Mouse (Mus musculus) hindbrain, embryonic 11.5 days (tissue): ENCODE data around the gene Pde9a. TPM values are rescaled to one million over a fixed set of nuclear protein-coding genes. Genes with fewer than 3 reads are reported as not detected.

Source experiments
- ATAC-seq: fragments of 200-750 bp; cut with Nextera tagmentation; 2 replicates; pipeline ENCODE4 v1.8.0; 2017; ENCODE audit warnings: mild to moderate bottlenecking, moderate TSS enrichment, moderate library complexity; ENCODE audit not compliant: low FRiP score
- DNase-seq: peaks from one replicate; pipeline ENCODE4 v3.0.0-alpha.2; 2015; ENCODE audit warnings: low spot score
- H3K27ac ChIP-seq: fragments of 300-500 bp; sonication (generic); 2 replicates; pipeline ENCODE4 v1.5.1; 2014; ENCODE audit warnings: mild to moderate bottlenecking, low read depth, low read length
- H3K27me3 ChIP-seq: fragments of 300-500 bp; sonication (generic); 2 replicates; pipeline ENCODE4 v1.6.1; 2014; ENCODE audit warnings: mild to moderate bottlenecking, low read length, moderate library complexity, mixed read lengths; ENCODE audit not compliant: control insufficient read depth, insufficient read depth
- H3K36me3 ChIP-seq: fragments of 300-500 bp; sonication (generic); 2 replicates; pipeline ENCODE4 v1.6.1; 2014; ENCODE audit warnings: mild to moderate bottlenecking, low read length, moderate library complexity, mixed read lengths; ENCODE audit not compliant: control insufficient read depth, insufficient read depth
- H3K4me1 ChIP-seq: fragments of 300-500 bp; sonication (generic); replicated peaks from 2 replicates; pipeline ENCODE4 v1.6.1; 2014; ENCODE audit warnings: low read length, mixed read lengths; ENCODE audit not compliant: control insufficient read depth, insufficient read depth
- H3K4me2 ChIP-seq: fragments of 300-500 bp; sonication (generic); replicated peaks from 2 replicates; pipeline ENCODE4 v1.6.1; 2014; ENCODE audit warnings: mild to moderate bottlenecking, low read depth, low read length
- H3K4me3 ChIP-seq: fragments of 300-500 bp; sonication (generic); 2 replicates; pipeline ENCODE4 v1.5.1; 2014; ENCODE audit warnings: low read depth, low read length
- H3K9ac ChIP-seq: fragments of 300-500 bp; sonication (generic); 2 replicates; pipeline ENCODE4 v1.6.1; 2014; ENCODE audit warnings: low read depth, low read length
- H3K9me3 ChIP-seq: fragments of 300-500 bp; sonication (generic); 2 replicates; pipeline ENCODE4 v1.6.1; 2016; ENCODE audit warnings: low read length; ENCODE audit not compliant: control insufficient read depth
- WGBS: fragments of 180-500 bp; shearing (Covaris S2); extraction: QIAGEN DNeasy Blood & Tissue Kit; methylation state at CpG from one replicate; pipeline ENCODE4 v1.1.7; 2014; 5-methylcytosine and 5-hydroxymethylcytosine counted together
- polyA plus RNA-seq: library from polyadenylated mRNA; unstranded; fragments of >200 nt; fragmentation: Nextera tagmentation; extraction: Ambion mirVana; gene quantifications from 2 replicates; pipeline ENCODE4 v1.2.1, GENCODE M21; 2014

Pde9a gene
- polyA plus RNA-seq, 1 experiment from 2014 or later: 27.9 TPM

DNA sequence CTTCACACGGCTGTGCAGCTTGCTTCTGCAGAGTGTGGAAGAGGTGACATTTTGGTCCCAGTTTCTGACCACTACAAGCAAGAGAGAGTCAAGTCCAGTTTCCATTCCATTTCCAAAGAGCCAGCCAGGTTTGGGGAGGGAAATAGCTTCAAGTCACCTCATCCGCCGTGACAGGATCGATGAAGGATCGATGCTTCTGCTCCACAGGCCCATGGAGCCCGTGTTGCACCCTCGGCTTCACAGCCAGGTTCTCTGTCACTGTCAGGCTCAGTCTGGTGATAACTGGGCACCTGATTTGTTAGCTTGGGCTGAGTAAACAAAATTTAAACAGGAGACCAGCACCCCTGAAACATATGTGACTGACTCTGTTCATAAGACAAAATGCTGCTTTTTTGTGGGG lies 58.2 kb downstream of the Pde9a start:
- Histone ChIP-seq H3K27ac (no peak overlapping the region), H3K9ac (no peak overlapping the region), H3K27me3 (no peaks in the 10 kb centered on the region), H3K4me1 (no peaks in the 10 kb centered on the region), H3K9me3 (no peaks in the 10 kb centered on the region), H3K4me2 (no peak overlapping the region), H3K4me3 (no peak overlapping the region), H3K36me3 (no peaks in the 10 kb centered on the region)
- DNase-seq (no peak), ATAC-seq (no peak)
- WGBS: 70% methylated on average over 7 of the region's 7 CpGs

DNA sequence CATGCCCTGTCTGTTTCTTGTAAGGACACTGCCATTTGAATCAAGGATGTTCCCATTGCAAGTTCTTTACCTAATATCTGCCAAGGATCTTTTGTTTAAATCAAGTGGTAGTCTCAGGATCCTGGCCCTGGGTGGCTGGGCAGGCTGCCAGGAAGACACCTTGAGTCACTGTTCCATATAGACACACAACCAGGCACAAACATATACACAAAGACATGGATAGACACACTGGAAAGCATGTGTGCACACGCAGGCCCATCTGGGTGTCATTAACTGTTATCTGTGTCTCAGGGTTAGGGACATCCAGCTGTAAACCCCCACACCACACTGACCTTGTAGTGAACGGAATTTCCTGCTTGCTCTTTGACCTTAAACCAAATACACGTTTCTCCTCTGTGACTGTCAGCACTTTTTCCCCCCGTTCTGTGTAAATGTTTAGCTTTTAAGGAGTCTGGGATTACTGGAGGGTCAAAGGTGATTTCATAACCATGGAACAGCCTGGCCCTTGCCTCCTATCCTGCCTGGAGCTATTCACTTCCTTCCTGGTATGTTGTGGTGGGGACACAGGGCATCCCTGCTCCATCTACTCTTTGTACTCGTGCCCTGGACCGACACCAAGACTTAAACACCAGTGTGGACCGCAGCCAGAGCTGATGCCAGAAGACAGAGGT lies 59.2 kb downstream of the Pde9a start:
- Histone ChIP-seq H3K9me3 (no peaks in the 10 kb centered on the region), H3K9ac (no peak overlapping the region), H3K4me3 (no peak overlapping the region), H3K4me1 (no peaks in the 10 kb centered on the region), H3K36me3 (no peaks in the 10 kb centered on the region), H3K27ac (no peak overlapping the region), H3K27me3 (no peaks in the 10 kb centered on the region), H3K4me2 (no peak overlapping the region)
- WGBS: 57% methylated on average over 7 of the region's 7 CpGs
- no peak for DNase-seq
- no peak for ATAC-seq

DNA sequence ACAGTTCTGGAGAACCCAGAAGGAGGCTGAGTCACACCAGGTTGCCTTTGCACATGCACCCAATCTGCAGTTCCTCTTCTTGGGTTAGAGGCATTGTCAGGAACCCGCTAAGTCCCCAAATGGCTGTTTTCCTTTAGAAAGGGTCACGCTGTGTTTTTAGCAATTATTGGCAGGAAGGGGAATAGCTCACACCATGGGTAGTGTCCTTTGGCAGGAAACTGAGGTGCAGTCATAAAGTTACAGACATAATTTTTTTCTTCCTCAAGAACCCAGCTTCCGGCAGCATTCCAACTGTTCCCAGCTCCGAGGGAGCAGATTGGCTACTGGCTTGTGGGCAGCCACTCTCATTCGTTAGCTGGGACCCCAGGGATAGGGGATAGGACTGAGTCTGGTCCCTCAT lies 61.8 kb downstream of the Pde9a start:
- H3K36me3 ChIP-seq: no peaks in the 10 kb centered on the region
- ATAC-seq: no peak
- H3K9ac ChIP-seq: no peak overlapping the region
- H3K4me3 ChIP-seq: no peak overlapping the region
- WGBS: 87% methylated on average over 5 of the region's 5 CpGs
- H3K9me3 ChIP-seq: no peaks in the 10 kb centered on the region
- no peak overlapping the region for H3K27ac ChIP-seq
- no peak overlapping the region for H3K4me2 ChIP-seq
- peaks cover 2% of the 10 kb centered on the region; the same call in 1 of the 2 replicates for H3K4me1 ChIP-seq
- H3K27me3 ChIP-seq: no peaks in the 10 kb centered on the region
- no peak for DNase-seq

DNA sequence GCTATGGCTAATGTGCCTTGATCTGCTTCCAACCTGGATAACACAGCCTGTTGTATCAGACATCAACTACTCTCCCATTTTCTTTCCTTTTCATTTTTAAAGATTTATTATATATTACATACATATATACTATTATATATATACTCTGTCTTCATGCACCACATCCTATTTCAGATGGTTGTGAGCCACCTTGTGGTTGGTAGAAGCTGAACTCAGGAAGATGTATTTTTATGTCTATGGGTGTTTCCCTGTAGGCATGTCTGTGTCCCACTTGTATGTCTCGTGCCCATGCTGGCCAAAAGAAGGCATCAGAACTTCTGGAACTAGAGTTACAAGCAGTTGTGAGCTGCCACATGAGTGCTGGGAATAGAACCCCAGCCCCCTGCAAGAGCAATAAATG lies 62.5 kb downstream of the Pde9a start:
- H3K4me3 ChIP-seq: no peak overlapping the region
- no peaks in the 10 kb centered on the region for H3K36me3 ChIP-seq
- no peak overlapping the region for H3K27ac ChIP-seq
- ATAC-seq (no peak), DNase-seq (no peak)
- no peak overlapping the region for H3K4me2 ChIP-seq
- H3K9ac ChIP-seq: no peak overlapping the region
- H3K4me1 ChIP-seq: peaks cover 2% of the 10 kb centered on the region; the same call in 1 of the 2 replicates
- WGBS: 66% methylated on average over 1 of the region's 1 CpGs
- no peaks in the 10 kb centered on the region for H3K9me3 ChIP-seq
- H3K27me3 ChIP-seq: no peaks in the 10 kb centered on the region

DNA sequence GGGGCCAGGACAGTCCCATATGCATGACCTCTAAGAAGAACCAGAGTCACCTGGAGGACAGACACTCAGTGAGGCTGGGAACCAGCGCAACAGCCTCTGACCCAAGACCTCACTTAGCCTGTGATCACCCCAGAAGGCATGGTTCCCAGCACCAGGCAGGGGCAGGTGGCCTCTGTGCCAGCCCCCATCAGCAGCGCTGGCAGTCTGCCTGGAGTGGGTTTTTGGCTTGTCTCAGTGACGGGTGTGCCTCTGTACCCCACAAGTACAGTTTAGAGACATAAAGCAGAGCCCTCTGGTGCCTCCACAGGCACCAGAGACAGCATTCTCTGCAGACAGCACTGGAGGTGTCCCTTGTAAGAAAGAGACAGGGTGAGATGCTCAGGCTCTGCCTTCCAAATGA lies 64.2 kb downstream of the Pde9a start:
- Histone ChIP-seq H3K4me1 (peaks cover 2% of the 10 kb centered on the region; the same call in 1 of the 2 replicates), H3K9me3 (no peaks in the 10 kb centered on the region), H3K36me3 (no peaks in the 10 kb centered on the region), H3K27ac (no peak overlapping the region), H3K27me3 (no peaks in the 10 kb centered on the region), H3K4me3 (no peak overlapping the region), H3K9ac (no peak overlapping the region), H3K4me2 (no peak overlapping the region)
- ATAC-seq (no peak), DNase-seq (no peak)
- 80% methylated on average over 3 of the region's 3 CpGs for WGBS

DNA sequence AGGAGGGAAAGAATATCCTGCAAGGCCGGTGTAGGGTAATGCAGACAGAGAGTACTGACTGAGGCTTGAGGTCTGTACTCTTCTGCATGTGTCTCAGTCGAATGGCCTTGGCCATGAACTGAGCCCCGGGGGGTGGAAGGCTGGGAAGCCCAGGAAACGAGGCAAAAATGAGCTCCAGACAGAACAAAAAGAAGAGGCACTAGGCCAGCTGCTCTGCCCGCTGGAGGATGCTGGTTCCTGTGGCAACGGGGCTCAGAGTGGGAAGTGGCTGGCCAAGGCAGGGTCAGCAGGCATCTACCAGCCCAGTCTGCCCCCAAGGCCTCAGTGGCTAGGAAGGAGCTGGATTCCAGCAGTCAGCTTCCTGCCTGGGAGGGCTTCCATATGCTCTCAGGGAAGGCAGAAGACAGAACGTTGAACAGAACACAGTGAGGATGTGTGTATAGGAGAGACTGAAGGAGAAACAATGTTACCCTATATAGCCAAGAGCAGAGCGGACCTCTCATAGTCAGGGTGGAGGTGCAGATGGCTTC lies 65.2 kb downstream of the Pde9a start:
- Histone ChIP-seq H3K27ac (0 out of 2 replicates have a peak overlapping the region, but pooled peaks have one; percentile 42), H3K4me2 (no peak overlapping the region), H3K4me3 (no peak overlapping the region), H3K27me3 (no peaks in the 10 kb centered on the region), H3K9ac (no peak overlapping the region), H3K4me1 (peaks cover 2% of the 10 kb centered on the region; the same call in 1 of the 2 replicates), H3K9me3 (no peaks in the 10 kb centered on the region), H3K36me3 (no peaks in the 10 kb centered on the region)
- DNase-seq (peak; percentile 40), ATAC-seq (no peak)
- 53% methylated on average over 8 of the region's 8 CpGs for WGBS

DNA sequence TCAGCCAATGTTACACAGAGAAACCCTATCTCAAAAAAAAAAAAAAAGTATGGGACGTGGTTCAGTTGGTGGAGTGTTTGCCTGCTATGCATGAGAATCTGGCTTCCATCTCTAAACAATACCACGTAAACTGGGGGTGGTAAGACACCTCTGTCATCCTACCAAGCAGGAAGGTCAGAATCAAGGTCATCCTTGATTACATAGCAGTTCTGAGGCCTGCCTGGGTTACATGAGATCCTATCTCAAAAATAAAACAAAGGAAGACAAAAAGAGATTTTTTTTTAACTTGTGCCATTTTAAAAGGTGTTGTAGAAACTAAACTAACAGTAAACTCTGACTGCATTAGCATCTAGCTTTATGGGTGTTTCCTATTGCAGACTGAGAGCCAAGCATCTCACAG lies 66.8 kb downstream of the Pde9a start:
- no peak overlapping the region for H3K27ac ChIP-seq
- ATAC-seq (no peak), DNase-seq (no peak)
- H3K9ac ChIP-seq: no peak overlapping the region
- peaks cover 2% of the 10 kb centered on the region; the same call in 1 of the 2 replicates for H3K4me1 ChIP-seq
- WGBS: 83% methylated on average over 2 of the region's 2 CpGs
- no peak overlapping the region for H3K4me2 ChIP-seq
- no peaks in the 10 kb centered on the region for H3K36me3 ChIP-seq
- H3K4me3 ChIP-seq: no peak overlapping the region
- H3K27me3 ChIP-seq: no peaks in the 10 kb centered on the region
- no peaks in the 10 kb centered on the region for H3K9me3 ChIP-seq

DNA sequence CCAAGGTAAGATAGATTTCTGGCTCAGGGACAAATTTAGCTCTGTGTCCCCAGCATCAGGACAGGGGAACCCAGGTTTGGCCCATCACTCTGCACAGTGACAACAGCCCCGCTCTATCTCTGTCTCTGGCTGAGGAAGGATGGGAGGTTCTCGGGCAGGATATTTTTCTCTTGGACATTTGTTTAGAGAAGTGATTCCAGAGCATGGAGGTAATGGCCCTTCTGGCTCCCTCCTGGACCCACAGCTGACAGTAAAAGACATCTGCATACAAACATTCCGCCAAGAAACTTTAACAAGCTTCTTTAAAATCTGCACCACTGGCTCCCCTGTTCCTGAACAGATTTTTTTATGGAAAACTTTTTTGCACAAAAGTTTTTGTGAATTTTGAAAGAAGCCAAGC lies 67.5 kb downstream of the Pde9a start:
- 88% methylated on average over 3 of the region's 3 CpGs for WGBS
- no peaks in the 10 kb centered on the region for H3K36me3 ChIP-seq
- DNase-seq (no peak), ATAC-seq (no peak)
- H3K27me3 ChIP-seq: no peaks in the 10 kb centered on the region
- peaks cover 2% of the 10 kb centered on the region; the same call in 1 of the 2 replicates for H3K4me1 ChIP-seq
- H3K9ac ChIP-seq: no peak overlapping the region
- H3K4me3 ChIP-seq: no peak overlapping the region
- H3K9me3 ChIP-seq: no peaks in the 10 kb centered on the region
- H3K27ac ChIP-seq: no peak overlapping the region
- no peak overlapping the region for H3K4me2 ChIP-seq

DNA sequence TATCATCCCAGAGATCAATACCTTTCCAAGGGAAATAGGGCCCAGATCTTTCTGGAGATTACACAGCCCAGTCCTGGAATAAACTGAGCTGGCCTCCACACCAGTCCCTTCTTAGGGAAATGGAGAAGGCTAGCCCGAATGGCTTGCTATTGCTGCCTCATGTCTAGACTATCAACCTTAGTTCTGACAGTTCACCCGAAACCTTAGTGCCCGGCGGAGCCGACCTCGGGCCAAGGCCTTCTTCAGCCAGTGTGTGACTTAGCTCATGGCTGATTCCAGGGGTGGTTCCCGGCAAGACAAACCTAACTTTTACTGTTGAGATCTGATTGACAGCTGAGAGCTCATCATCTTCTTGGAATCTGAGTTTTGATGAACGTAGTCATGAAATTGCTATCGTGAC lies 68.0 kb downstream of the Pde9a start:
- no peaks in the 10 kb centered on the region for H3K36me3 ChIP-seq
- no peaks in the 10 kb centered on the region for H3K27me3 ChIP-seq
- H3K27ac ChIP-seq: no peak overlapping the region
- peaks cover 2% of the 10 kb centered on the region; the same call in 1 of the 2 replicates for H3K4me1 ChIP-seq
- H3K9me3 ChIP-seq: no peaks in the 10 kb centered on the region
- DNase-seq (no peak), ATAC-seq (no peak)
- no peak overlapping the region for H3K9ac ChIP-seq
- no peak overlapping the region for H3K4me3 ChIP-seq
- H3K4me2 ChIP-seq: no peak overlapping the region
- 91% methylated on average over 9 of the region's 9 CpGs for whole genome bisulfite sequencing
